Mouse (Mus musculus) forebrain, embryonic 12.5 days (tissue): ENCODE measurements around the gene Ephb2. TPM values are rescaled to one million over a fixed set of nuclear protein-coding genes. Genes with fewer than 3 reads are reported as not detected.

Experiments used
- ATAC-seq: fragments of 200-750 bp; cut with Nextera tagmentation; 2 replicates; pipeline ENCODE4 v1.8.0; 2017; ENCODE audit warnings: moderate TSS enrichment; ENCODE audit not compliant: low FRiP score
- H3K27ac ChIP-seq: fragments of 300-500 bp; sonication (generic); 2 replicates; pipeline ENCODE4 v1.5.1; 2016; ENCODE audit warnings: mild to moderate bottlenecking
- H3K27me3 ChIP-seq: fragments of 300-500 bp; sonication (generic); 2 replicates; pipeline ENCODE4 v1.6.1; 2016; ENCODE audit warnings: mild to moderate bottlenecking
- H3K36me3 ChIP-seq: fragments of 300-500 bp; sonication (generic); replicated peaks from 2 replicates; pipeline ENCODE4 v1.6.1; 2016; ENCODE audit warnings: mild to moderate bottlenecking
- H3K4me1 ChIP-seq: fragments of 300-500 bp; sonication (generic); 2 replicates; pipeline ENCODE4 v1.6.1; 2016
- H3K4me2 ChIP-seq: fragments of 300-500 bp; sonication (generic); 2 replicates; pipeline ENCODE4 v1.6.1; 2016; ENCODE audit warnings: mild to moderate bottlenecking, moderate library complexity
- H3K4me3 ChIP-seq: fragments of 300-500 bp; sonication (generic); replicated peaks from 2 replicates; pipeline ENCODE4 v1.5.1; 2016; ENCODE audit warnings: mild to moderate bottlenecking
- H3K9ac ChIP-seq: fragments of 300-500 bp; sonication (generic); 2 replicates; pipeline ENCODE4 v1.6.1; 2016; ENCODE audit warnings: mild to moderate bottlenecking
- H3K9me3 ChIP-seq: fragments of 300-500 bp; sonication (generic); 2 replicates; pipeline ENCODE4 v1.6.1; 2016
- WGBS: fragments of 180-500 bp; shearing (Covaris S2); methylation state at CpG from one replicate; pipeline ENCODE4 v1.1.7; 2016; 5-methylcytosine and 5-hydroxymethylcytosine counted together
- polyA plus RNA-seq: library from polyadenylated mRNA; unstranded; fragments of >200 nt; fragmentation: Nextera tagmentation; extraction: Ambion mirVana; gene quantifications from 2 replicates; pipeline ENCODE4 v1.2.1, GENCODE M21; 2016

Ephb2 gene
- polyA plus RNA-seq, 1 experiment from 2014 or later: 30.2 TPM

DNA sequence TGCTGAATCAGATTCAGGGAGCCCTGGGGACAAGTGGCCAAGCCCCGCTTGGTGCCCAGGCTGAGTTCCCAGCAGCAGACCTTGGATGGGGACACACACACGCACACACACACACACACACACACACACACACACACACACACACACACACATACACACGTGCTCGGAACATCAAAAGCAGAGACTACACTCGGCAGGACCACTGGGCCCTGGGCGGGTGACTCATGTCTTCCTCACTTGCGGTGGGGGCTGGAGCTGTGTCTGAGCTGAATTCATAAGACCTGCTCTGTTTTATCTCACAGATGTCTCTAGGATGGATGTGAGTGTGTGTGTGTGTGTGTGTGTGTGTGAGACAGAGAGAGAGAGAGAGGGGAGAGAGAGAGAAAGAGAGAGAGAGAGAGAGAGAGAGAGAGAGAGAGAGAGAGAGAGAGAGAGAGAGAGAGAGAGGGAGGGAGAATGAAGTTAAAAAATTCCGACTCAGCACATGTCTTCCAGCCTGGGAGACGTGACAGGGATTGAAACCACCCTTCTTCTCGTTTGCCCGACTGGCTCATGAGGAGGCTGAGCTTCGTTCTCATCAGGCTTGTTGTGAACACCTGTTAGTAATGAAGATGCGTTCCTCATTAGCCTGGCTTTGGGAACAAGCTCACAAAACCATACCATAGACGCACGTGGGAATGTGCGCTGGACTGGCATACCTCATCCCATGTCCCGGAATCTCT lies 113.3 kb downstream of the Ephb2 start:
- Histone ChIP-seq H3K4me1 (peaks cover 35% of the 10 kb centered on the region), H3K27me3 (no peaks in the 10 kb centered on the region), H3K27ac (no peak overlapping the region), H3K36me3 (peaks cover 15% of the 10 kb centered on the region), H3K9ac (no peak overlapping the region), H3K9me3 (no peaks in the 10 kb centered on the region), H3K4me2 (no peak overlapping the region), H3K4me3 (no peak overlapping the region)
- WGBS: 63% methylated on average over 17 of the region's 17 CpGs
- no peak for ATAC-seq

DNA sequence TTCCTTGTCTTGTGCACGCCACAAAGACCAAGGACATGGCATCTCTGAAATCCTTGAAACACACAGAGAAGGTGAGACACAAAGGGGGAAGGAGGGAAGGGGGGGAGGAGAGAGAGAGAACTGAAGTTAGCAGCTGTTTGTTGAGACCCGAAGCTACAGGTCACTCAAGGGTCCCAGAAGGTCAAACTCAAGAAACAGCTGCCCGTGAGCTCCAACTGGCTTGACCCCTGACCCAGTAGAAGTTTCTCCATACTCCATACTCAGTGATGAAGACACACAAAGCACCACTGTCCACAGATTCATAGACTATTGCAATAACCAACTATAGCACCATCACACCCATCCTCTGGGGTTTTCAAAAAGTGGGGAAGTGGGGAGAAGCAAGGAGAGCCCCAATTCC lies 113.9 kb downstream of the Ephb2 start:
- no peak overlapping the region for H3K9ac ChIP-seq
- H3K27me3 ChIP-seq: no peaks in the 10 kb centered on the region
- no peak overlapping the region for H3K27ac ChIP-seq
- peaks cover 15% of the 10 kb centered on the region for H3K36me3 ChIP-seq
- H3K4me3 ChIP-seq: no peak overlapping the region
- 82% methylated on average over 3 of the region's 3 CpGs for WGBS
- no peak overlapping the region for H3K4me2 ChIP-seq
- peaks cover 32% of the 10 kb centered on the region for H3K4me1 ChIP-seq
- H3K9me3 ChIP-seq: no peaks in the 10 kb centered on the region
- ATAC-seq: no peak

DNA sequence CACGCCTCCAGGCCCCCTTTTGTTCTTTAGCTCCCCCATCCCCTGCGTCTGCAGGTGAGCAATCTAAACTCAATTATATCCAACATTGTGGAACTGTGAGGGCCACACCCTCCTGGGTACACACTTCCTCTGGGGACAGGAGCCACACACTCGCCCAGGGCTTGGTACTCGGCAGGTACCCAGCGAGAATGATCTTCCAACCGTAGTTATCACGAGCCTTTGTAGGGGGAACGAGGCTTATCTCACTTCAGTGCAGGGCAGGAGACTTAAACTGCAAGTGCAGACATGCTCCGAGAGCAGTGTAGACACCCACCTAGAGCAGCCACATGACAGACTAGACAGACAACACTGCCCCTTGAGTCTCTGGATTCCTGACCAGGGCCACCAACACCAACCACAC lies 115.8 kb downstream of the Ephb2 start:
- H3K36me3 ChIP-seq: peaks cover 15% of the 10 kb centered on the region
- no peak overlapping the region for H3K9ac ChIP-seq
- H3K4me1 ChIP-seq: peaks cover 44% of the 10 kb centered on the region
- no peak overlapping the region for H3K27ac ChIP-seq
- H3K4me2 ChIP-seq: no peak overlapping the region
- 83% methylated on average over 9 of the region's 9 CpGs for WGBS
- H3K9me3 ChIP-seq: no peaks in the 10 kb centered on the region
- no peak overlapping the region for H3K4me3 ChIP-seq
- no peaks in the 10 kb centered on the region for H3K27me3 ChIP-seq
- no peak for ATAC-seq

DNA sequence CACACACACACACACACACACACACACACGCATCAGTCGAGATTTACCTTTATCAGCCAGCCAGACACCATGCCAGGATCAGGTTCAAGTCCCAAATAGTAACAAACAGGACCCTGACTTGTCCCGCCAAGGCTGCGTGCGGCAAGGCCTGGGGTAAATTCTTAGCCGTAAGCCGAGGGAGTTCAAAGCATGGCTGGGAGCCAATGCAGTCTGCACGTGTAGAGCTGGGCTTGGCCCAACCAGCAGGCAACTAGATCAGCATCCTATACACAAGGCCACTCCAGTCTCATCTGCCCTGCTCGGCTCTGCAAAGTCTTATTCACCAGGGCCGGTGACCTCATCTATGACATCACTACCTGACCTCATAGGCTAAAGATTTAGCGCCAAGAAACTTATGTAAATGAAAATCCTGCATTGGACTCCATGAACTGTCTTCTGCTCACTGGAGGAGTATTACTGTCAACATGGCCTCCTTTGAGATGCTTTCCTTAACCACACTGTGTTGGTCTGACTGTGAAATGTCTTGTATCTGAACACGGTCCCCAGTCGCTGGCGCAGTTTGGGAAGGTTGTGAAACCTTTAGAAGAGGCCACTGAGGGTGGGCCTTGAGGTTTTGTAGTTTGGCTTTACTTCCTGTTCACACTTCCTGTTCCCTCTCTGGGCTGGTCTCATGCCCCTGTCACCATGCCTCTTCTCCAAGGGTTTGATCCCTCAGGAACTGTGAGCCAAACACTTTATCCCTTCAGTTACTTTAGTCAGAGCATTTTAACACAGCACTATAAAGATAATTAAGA lies 117.4 kb downstream of the Ephb2 start:
- Histone ChIP-seq H3K4me2 (no peak overlapping the region), H3K9me3 (no peaks in the 10 kb centered on the region), H3K36me3 (peaks cover 15% of the 10 kb centered on the region), H3K27ac (no peak overlapping the region), H3K4me1 (peaks cover 40% of the 10 kb centered on the region), H3K4me3 (no peak overlapping the region), H3K27me3 (no peaks in the 10 kb centered on the region), H3K9ac (no peak overlapping the region)
- WGBS: 90% methylated on average over 14 of the region's 14 CpGs
- no peak for ATAC-seq

DNA sequence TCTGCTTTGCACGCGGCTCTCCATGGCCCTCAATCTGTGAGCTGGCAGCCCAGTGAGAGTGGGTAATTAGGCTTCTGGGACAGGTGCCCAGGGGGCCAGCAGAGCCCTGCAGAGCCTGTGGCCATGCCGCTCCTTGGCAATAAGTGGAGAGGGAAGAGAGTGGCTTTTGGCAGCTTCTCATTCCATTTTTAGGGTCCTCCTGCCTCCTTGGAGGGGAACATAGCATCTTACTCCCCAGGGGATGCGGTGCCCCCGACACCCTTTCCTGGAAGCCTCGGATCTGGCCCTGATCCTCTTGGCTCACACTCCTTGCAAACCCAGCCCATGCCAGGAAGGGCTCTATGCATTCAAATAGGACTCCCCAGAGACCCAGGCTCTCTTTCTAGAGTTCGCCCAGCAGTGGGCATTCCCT lies 119.2 kb downstream of the Ephb2 start:
- Histone ChIP-seq H3K9ac (no peak overlapping the region), H3K4me1 (peaks cover 38% of the 10 kb centered on the region), H3K4me2 (no peak overlapping the region), H3K27me3 (no peaks in the 10 kb centered on the region), H3K36me3 (peaks cover 15% of the 10 kb centered on the region), H3K4me3 (no peak overlapping the region), H3K27ac (peak overlapping the region; percentile 50), H3K9me3 (no peaks in the 10 kb centered on the region)
- WGBS: 80% methylated on average over 7 of the region's 7 CpGs
- ATAC-seq: no peak

DNA sequence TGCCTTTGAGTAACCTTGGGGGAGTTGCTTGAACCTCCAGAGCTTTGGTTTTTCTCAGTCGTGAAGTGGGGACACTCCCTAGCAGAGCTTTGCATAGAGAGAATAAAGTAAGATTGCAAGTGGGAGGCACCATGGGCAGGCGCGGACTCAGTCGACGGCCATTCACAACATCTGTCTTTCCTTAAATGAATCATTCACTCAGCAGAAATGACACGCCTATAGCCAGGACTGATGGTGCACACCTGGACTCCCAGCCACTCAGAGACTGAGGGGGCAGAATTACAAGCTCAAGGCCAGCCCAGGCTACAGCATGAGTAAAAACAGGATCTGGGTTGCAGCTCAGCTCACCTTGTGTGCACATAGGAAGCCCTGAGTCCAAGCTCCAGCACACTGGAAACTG lies 121.3 kb downstream of the Ephb2 start:
- Histone ChIP-seq H3K4me3 (no peak overlapping the region), H3K36me3 (peaks cover 8% of the 10 kb centered on the region; the same call in 1 of the 2 replicates), H3K4me2 (no peak overlapping the region), H3K9ac (no peak overlapping the region), H3K27ac (no peak overlapping the region), H3K27me3 (no peaks in the 10 kb centered on the region), H3K9me3 (no peaks in the 10 kb centered on the region), H3K4me1 (peaks cover 39% of the 10 kb centered on the region)
- WGBS: 80% methylated on average over 6 of the region's 6 CpGs
- no peak for ATAC-seq

DNA sequence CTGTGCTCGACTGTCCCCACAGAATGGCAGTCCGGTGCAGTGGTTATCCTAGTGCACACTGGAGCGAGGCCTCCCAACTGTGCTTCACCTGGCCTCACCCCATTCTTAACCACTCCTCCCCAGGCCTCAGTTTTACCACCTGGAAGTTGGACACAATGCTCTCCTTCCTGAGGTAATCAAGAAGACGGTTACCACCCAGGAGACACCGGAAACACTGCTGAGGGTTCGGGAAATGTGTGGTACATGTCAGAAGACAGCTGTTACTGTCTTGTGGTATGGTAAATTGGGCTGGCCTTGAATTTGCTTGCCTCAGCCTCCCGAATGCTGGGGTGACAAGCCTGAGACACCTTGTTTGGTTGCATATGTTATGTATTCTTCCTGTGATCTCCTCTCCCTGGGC lies 121.9 kb downstream of the Ephb2 start:
- ATAC-seq: no peak
- Histone ChIP-seq H3K27me3 (no peaks in the 10 kb centered on the region), H3K36me3 (peaks cover 4% of the 10 kb centered on the region; the same call in 1 of the 2 replicates), H3K27ac (no peak overlapping the region), H3K9ac (no peak overlapping the region), H3K4me1 (peaks cover 44% of the 10 kb centered on the region), H3K4me3 (no peak overlapping the region), H3K4me2 (no peak overlapping the region), H3K9me3 (no peaks in the 10 kb centered on the region)
- WGBS: 93% methylated on average over 7 of the region's 7 CpGs

DNA sequence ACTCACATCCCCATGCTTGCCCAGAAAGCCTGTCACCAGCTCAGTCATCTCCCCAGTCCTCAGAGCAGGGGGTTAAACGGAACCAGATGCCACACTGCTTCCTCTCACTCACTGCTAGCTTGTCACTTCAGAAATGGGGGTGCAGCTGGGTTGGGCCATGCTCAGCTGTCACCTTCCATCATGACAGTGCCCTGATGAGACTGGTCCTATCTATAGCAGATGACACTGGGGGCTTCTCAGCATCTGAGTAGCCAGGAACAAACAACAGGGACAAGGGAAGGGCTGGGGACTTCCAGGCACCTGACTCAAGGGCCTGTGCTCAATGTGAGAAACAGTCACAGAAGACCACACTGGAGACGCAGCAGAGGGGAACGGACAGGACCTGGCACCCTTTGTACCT lies 122.4 kb downstream of the Ephb2 start:
- Histone ChIP-seq H3K27ac (no peak overlapping the region), H3K4me2 (no peak overlapping the region), H3K36me3 (no peaks in the 10 kb centered on the region), H3K9me3 (no peaks in the 10 kb centered on the region), H3K9ac (no peak overlapping the region), H3K27me3 (no peaks in the 10 kb centered on the region), H3K4me3 (no peak overlapping the region), H3K4me1 (peaks cover 49% of the 10 kb centered on the region)
- 78% methylated on average over 3 of the region's 3 CpGs for WGBS
- no peak for ATAC-seq

DNA sequence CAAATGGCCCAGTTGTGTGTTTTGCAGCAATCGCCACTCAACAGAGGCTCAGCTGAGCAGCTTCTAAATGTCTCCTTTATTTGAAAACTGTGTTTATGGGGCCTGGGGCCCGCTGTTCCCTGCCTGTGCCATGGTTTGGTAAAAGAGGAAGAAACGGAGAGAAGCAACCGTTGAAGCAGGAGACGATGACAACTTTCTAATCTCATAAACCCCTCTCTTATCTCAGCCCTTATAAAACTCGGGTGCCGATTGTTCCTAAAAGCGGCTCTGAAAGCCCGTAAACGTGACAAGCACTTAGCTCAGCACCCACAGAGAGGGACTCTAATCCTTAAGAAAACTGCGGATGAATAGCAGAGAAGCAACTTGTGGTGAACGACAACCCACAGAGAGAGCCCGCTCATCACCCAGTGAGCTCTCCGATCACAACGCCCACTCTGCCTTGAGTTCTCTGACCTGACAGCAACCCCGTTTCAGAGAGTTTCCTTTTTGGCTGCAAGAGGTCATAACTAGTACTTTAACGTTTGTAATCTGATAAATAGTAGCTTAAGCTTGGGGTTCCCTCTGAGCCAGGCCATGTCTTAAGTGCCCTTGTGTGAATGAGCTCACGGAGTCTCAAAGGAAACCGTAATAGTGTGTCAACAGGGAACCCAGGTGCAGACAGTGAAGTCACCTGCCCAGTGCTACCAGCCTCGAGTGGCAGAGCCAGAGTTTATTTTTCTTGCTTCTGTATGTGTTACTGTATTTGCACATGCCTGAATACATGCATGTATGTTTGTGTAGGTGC lies 123.6 kb downstream of the Ephb2 start:
- no peak overlapping the region for H3K27ac ChIP-seq
- 30% methylated on average over 20 of the region's 20 CpGs for WGBS
- no peak overlapping the region for H3K4me2 ChIP-seq
- peaks cover 49% of the 10 kb centered on the region for H3K4me1 ChIP-seq
- ATAC-seq: no peak
- no peak overlapping the region for H3K9ac ChIP-seq
- no peak overlapping the region for H3K4me3 ChIP-seq
- no peaks in the 10 kb centered on the region for H3K9me3 ChIP-seq
- no peaks in the 10 kb centered on the region for H3K36me3 ChIP-seq
- H3K27me3 ChIP-seq: no peaks in the 10 kb centered on the region

DNA sequence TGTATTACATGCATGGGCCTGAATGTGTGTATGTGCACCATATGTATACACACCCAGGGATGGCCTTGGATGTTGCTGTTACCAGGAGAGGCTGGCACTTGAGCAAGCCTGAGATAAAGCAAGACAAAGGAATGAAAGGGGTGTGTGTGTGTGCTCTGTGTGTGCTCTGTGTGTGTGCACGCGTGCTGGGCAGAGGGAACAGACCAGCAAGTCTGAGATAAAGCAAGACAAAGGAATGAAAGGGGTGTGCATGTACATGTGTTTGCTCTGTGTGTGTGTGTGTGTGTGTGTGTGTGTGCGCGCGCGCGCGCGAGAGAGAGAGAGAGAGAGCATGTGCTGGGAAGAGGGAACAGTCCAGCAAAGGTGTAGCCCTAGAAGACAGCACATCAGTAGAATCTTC lies 125.4 kb downstream of the Ephb2 start:
- Histone ChIP-seq H3K27ac (peak overlapping the region; percentile 38; the same call in 1 of the 2 replicates), H3K4me1 (peaks cover 38% of the 10 kb centered on the region), H3K9ac (no peak overlapping the region), H3K27me3 (no peaks in the 10 kb centered on the region), H3K4me2 (no peak overlapping the region), H3K9me3 (no peaks in the 10 kb centered on the region), H3K4me3 (no peak overlapping the region), H3K36me3 (no peaks in the 10 kb centered on the region)
- ATAC-seq: no peak
- 95% methylated on average over 9 of the region's 9 CpGs for WGBS

DNA sequence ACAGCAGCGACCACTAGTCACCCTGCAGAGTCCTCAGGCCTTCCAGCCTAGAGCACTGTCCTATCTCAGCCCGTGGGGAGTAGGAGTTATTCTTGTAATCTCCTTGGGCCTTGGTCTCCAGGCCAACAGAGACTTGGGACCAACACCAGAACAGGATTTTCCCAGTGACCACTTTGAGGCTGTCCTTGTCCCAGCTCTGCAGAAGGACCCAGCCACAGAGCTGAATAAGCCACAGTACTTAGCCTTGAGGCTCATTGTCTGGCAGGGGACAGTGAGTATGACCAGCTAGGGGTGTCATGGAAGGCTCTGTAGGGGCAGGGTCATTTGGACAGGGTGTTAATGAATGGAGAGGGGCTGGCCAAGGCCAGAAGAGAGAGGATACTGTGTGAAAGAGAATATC lies 126.8 kb downstream of the Ephb2 start:
- Histone ChIP-seq H3K4me3 (no peak overlapping the region), H3K27me3 (no peaks in the 10 kb centered on the region), H3K9ac (no peak overlapping the region), H3K4me2 (no peak overlapping the region), H3K27ac (no peak overlapping the region), H3K9me3 (no peaks in the 10 kb centered on the region), H3K36me3 (no peaks in the 10 kb centered on the region), H3K4me1 (peaks cover 51% of the 10 kb centered on the region)
- WGBS: 84% methylated on average over 2 of the region's 2 CpGs
- no peak for ATAC-seq

DNA sequence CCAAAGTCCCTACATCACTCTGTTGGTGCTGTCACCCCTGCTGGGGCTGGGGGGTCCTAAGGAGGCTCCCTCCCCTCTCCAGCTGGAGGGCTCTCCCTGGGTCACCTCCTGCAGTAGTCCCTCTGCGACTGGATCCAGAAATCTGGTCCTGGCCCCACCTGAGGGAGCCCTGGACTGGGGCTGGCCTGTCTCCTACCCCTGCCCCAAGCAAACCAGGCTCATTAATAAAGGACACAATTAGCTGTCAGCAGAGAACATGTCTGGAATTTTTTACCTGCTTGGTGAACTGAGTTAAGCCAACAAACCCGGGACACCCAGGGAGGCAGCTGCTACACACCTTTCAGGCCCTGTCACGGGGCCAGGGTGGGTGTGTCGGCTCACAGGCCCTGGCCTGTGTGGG lies 129.1 kb downstream of the Ephb2 start:
- Histone ChIP-seq H3K36me3 (no peaks in the 10 kb centered on the region), H3K9me3 (no peaks in the 10 kb centered on the region), H3K27ac (0 out of 2 replicates have a peak overlapping the region, but pooled peaks have one; percentile 31), H3K4me1 (peaks cover 59% of the 10 kb centered on the region), H3K4me3 (no peak overlapping the region), H3K9ac (no peak overlapping the region), H3K4me2 (no peak overlapping the region), H3K27me3 (no peaks in the 10 kb centered on the region)
- WGBS: 74% methylated on average over 4 of the region's 4 CpGs
- no peak for ATAC-seq
